Mouse (Mus musculus) ES-E14 (cell line): ENCODE results near the gene Edem3. TPM values are rescaled to one million over a fixed set of nuclear protein-coding genes. Genes with fewer than 3 reads are reported as not detected.
"Not testable (repeated sequence)": the region's sequence is repeated elsewhere in the genome, so short reads cannot be mapped to it uniquely, and the experiment has no call there.

Source experiments
- DNase-seq: peaks from one replicate; pipeline ENCODE4 v3.0.0-alpha.2; 2013; ENCODE audit warnings: low read depth, low spot score
- H3K27ac ChIP-seq: 2 replicates; pipeline ENCODE4 v1.5.1; 2012; ENCODE audit warnings: low read depth, mild to moderate bottlenecking, low read length, moderate library complexity, mixed read lengths; ENCODE audit not compliant: poor library complexity, insufficient read depth, severe bottlenecking
- H3K36me3 ChIP-seq: 2 replicates; pipeline ENCODE4 v1.6.1; 2012; ENCODE audit warnings: mild to moderate bottlenecking, low read length, moderate library complexity, mixed read lengths; ENCODE audit not compliant: control insufficient read depth, poor library complexity, insufficient read depth, severe bottlenecking
- H3K4me1 ChIP-seq, 2 experiments: fragments of 150-350 bp in 1 of 2; sonication (generic) in 1 of 2; 2 replicates each; pipeline ENCODE4 v1.6.1; 2012; ENCODE audit warnings: low read length in 2 of 2, mild to moderate bottlenecking in 1 of 2, mixed read lengths in 1 of 2; ENCODE audit not compliant: control insufficient read depth in 2 of 2, insufficient read depth in 2 of 2, poor library complexity in 1 of 2
- H3K4me3 ChIP-seq, 2 experiments: fragments of 150-350 bp in 1 of 2; sonication (generic) in 1 of 2; 2 replicates each; pipeline ENCODE4 v1.5.1; 2012; ENCODE audit warnings: low read length in 2 of 2, low read depth in 1 of 2, mild to moderate bottlenecking in 1 of 2, mixed read lengths in 1 of 2; ENCODE audit not compliant: insufficient read depth in 1 of 2, poor library complexity in 1 of 2, severe bottlenecking in 1 of 2
- H3K9ac ChIP-seq: 2 replicates; pipeline ENCODE4 v1.6.1; 2012; ENCODE audit warnings: low read depth, mild to moderate bottlenecking, low read length, mixed read lengths; ENCODE audit not compliant: poor library complexity, insufficient read depth, severe bottlenecking
- H3K9me3 ChIP-seq: fragments of 150-350 bp; sonication (generic); 2 replicates; pipeline ENCODE4 v1.6.1; 2012; ENCODE audit warnings: low read depth, mild to moderate bottlenecking, low read length; ENCODE audit not compliant: control insufficient read depth, insufficient read depth
- CHD2 ChIP-seq: IDR thresholded peaks from 2 replicates; pipeline ENCODE4 v1.6.1; 2014; ENCODE audit warnings: mild to moderate bottlenecking, low read depth, low read length, inconsistent platforms
- HCFC1 ChIP-seq: IDR thresholded peaks from 2 replicates; pipeline ENCODE4 v1.6.1; 2012; ENCODE audit warnings: low read length, inconsistent platforms, borderline replicate concordance; ENCODE audit not compliant: insufficient read depth
- MAFK ChIP-seq: IDR thresholded peaks from 2 replicates; pipeline ENCODE4 v1.6.1; 2014; ENCODE audit warnings: mild to moderate bottlenecking, low read depth, low read length, inconsistent platforms; ENCODE audit not compliant: insufficient read depth
- ZC3H11A ChIP-seq: IDR thresholded peaks from 2 replicates; pipeline ENCODE4 v1.6.1; 2012; ENCODE audit warnings: low read depth, mild to moderate bottlenecking, inconsistent platforms, low read length, borderline replicate concordance
- ZNF384 ChIP-seq: IDR thresholded peaks from 2 replicates; pipeline ENCODE4 v1.6.1; 2012; ENCODE audit warnings: low read depth, low read length, inconsistent platforms
- in situ Hi-C, 2 experiments: fragments of 600-800 bp; cut with MboI; formaldehyde crosslinking; loops; one replicate each; pipeline ENCODE4 v1.15.1; 2025; ENCODE audit warnings: low sequenced_read_pairs in 2 of 2, inconsistent platforms in 1 of 2; ENCODE audit not compliant: unreplicated experiment in 2 of 2
- total RNA-seq: library from RNA; depleted of rRNA; stranded (reverse); fragments of 300-350 nt; gene quantifications from 2 replicates; pipeline ENCODE4 v1.2.3, GENCODE M21; 2012

Gene Edem3
- total RNA-seq, 1 experiment: 43.4 TPM

DNA sequence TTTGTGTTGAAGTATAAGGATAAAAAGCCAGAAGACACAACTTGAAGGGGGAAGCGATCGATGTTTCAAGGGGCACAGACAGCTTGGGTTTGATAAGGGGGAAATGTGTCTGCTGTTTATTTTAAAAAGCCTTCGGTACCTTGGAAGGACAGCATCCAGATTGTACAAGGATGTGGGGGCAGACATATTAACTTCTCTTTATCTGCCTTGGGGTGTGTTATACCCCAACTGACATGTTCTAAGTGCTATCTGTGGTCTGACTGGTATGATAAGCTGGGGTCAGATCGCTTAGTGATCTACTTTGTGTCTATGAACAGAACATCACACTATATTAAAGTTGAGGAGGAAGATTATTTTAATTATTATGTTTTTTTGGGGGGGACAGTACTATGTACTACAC is 27.0 kb upstream of the Edem3 start:
- DNase-seq: no peak
- Histone ChIP-seq H3K4me3 (no peak overlapping the region), H3K9me3 (no peaks in the 10 kb centered on the region), H3K9ac (no peak overlapping the region), H3K4me1 (no peaks in the 10 kb centered on the region), H3K36me3 (no peaks in the 10 kb centered on the region), H3K27ac (no peak overlapping the region)
- TF ChIP-seq HCFC1: no peak
- no peak for TF ChIP-seq ZC3H11A
- no peak for TF ChIP-seq CHD2
- TF ChIP-seq ZNF384: no peak
- no peak for TF ChIP-seq MAFK
- in situ Hi-C loops: no loop called here

DNA sequence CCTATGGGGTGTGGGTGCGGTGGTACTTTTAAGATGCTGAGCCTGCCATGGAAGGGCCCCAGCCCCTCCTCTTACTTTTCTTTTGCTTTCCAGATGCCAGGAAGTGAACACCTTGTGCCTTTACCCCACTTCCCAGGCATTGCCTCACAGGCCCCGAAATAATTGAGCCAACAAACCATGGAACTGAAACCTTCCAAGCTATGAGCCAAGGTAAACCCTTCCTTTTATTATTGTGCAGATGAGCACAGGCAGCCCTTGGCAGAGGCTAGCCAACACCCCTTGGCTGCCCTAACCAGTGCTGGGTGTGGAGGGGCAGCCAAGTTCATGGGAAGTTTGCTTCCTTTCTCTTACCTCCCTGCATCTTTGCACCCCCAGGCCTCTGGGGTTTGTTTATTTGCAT is 18.0 kb upstream of the Edem3 start:
- Histone ChIP-seq H3K9ac (no peak overlapping the region), H3K36me3 (no peaks in the 10 kb centered on the region), H3K4me1 (peaks cover 0 to 7% of the 10 kb centered on the region in 2 experiments; a peak in 2 of 4 replicates), H3K27ac (no peak overlapping the region), H3K4me3 (no peak overlapping the region), H3K9me3 (no peaks in the 10 kb centered on the region)
- DNase-seq: no peak
- in situ Hi-C loops: no loop called here
- TF ChIP-seq CHD2 (no peak), ZC3H11A (no peak), ZNF384 (no peak), HCFC1 (no peak), MAFK (no peak)

DNA sequence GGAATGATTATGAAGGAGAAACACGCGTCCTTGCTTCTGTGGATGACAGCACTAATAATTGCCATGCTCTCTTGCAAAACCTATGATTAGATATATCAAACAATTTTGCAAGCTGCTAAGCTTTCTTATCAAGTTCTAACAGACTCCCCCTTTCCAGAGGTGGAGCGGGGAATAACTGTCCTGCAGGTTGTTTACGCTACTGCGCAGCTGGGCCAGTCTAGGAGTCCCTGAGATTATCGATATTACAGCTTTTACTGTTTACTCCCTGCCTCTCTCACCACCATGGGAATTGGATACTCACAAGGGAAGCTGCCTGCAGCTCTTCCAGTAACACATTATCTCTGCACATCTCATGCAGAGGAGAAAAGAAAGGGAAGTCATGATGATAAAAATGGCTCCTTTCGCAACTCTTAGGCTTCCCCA is 14.0 kb upstream of the Edem3 start:
- in situ Hi-C loops: no loop called here
- Histone ChIP-seq H3K4me3 (no peak overlapping the region), H3K27ac (no peak overlapping the region), H3K9me3 (no peaks in the 10 kb centered on the region), H3K9ac (no peak overlapping the region), H3K36me3 (no peaks in the 10 kb centered on the region), H3K4me1 (peaks cover 0 to 7% of the 10 kb centered on the region in 2 experiments; a peak in 2 of 4 replicates)
- no peak for DNase-seq
- no peak for TF ChIP-seq HCFC1

DNA sequence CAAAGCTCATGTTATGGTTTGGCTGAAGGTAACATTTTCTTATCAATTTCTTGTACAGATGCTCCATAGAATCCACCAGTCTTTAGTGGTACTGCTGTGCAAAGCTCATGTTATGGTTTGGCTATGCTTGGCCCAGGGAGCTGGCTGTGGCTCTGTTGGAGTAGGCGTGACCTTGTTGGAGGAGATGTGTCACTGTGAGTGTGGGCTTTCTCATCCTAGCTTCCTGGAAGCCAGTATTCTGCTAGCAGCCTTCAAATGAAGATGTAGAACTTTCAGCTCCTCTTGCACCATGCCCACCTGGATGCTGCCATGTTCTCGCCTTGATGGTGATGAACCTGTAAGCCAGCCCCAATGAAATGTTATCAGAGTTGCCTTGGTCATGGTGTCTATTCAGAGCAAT is 5.3 kb upstream of the Edem3 start:
- H3K27ac ChIP-seq, H3K9me3 ChIP-seq, H3K4me3 ChIP-seq, in situ Hi-C loops, H3K36me3 ChIP-seq, H3K4me1 ChIP-seq, H3K9ac ChIP-seq, DNase-seq: not testable (repeated sequence)

DNA sequence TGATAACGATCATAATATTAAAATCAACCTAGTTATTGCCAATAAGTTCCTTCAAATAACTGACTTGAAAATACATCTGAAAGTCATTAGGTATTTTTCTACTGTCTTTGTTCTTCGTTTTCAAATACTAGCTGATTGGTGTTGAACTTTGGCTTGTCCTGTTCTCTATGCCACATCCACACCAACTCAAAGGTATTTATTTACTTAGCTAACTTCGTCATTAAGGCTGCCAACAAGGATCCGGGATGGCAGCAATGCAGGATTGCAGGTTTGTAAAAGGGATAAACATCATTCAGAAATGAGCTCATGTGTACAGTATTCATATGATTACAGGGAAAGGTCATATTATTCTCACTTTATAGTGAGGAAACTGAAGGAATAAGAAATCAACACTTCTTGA is 2.2 kb upstream of the Edem3 start:
- in situ Hi-C loops: no loop called here
- H3K9ac ChIP-seq: no peak overlapping the region
- H3K4me3 ChIP-seq: no peak overlapping the region
- TF ChIP-seq ZC3H11A (no peak), MAFK (no peak), ZNF384 (no peak), CHD2 (no peak), HCFC1 (no peak)
- H3K27ac ChIP-seq: no peak overlapping the region
- no peaks in the 10 kb centered on the region for H3K36me3 ChIP-seq
- H3K4me1 ChIP-seq: 0 out of 4 replicates have a peak, but pooled peaks cover 0 to 3% of the 10 kb centered on the region in 2 experiments
- DNase-seq: no peak
- H3K9me3 ChIP-seq: no peaks in the 10 kb centered on the region
